ENCODE assay signal across 8 mouse cellular contexts in the genomic region with DNA sequence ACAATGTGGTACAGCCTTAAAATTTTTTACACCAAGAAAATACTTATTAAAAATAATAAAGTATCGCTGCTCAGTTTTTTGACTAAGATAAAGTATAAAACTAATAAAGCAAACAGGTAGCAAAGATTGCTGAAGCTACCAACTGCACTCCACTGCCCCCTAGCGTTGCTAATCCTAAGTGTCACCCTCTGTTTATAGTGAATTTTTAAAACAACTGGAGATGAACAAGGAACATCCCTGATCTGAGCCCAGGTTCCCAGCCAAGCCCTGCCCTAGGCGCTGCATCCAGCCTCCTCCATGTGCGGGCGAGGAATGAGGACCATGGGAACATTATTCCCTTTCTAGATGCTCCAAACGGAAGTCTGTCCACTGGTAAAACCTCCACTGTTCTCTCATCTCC. TPM values are rescaled to one million over a fixed set of nuclear protein-coding genes. Genes with fewer than 3 reads are reported as not detected.
DNase-seq lines count a peak whose midpoint lies in the region; ATAC-seq and TF ChIP-seq lines count a peak whose summit lies in the region.

No protein-coding gene starts in this region.

- no peaks in the 10 kb centered on the region for H3K27me3 ChIP-seq in heart, adult 2 months (ENCODE audit: control insufficient read depth, insufficient read depth, low read length)

- intact Hi-C loops in heart, adult 2 months (cut with DNase I) = loop anchor here (2.0 kb wide), 2 partner anchors 140 to 158 kb away; no protein-coding TSS in a partner anchor

- H3K79me2 ChIP-seq in heart, adult 2 months (replicated peaks; ENCODE audit: control insufficient read depth, insufficient read depth, low read length) = no peaks in the 10 kb centered on the region

- DNase-seq in heart, adult 2 months = peak; percentile 21 to 54
- DNase-seq in heart, adult 11 months = no peak
- DNase-seq in urinary bladder, postnatal 14 days (ENCODE audit: low spot score) = peak; percentile 56
- DNase-seq in urinary bladder, postnatal 4 days (ENCODE audit: low spot score in 2 of 2) = no peak
- DNase-seq in kidney, postnatal 36 days = peak; percentile 39 to 84
- peak; percentile 61 for DNase-seq in thymus, postnatal 14 days

- peaks cover 4% of the 10 kb centered on the region for H3K36me3 ChIP-seq in heart, adult 2 months (ENCODE audit: control insufficient read depth, insufficient read depth, low read length)

- TF ChIP-seq CTCF in heart, adult 2 months (IDR thresholded peaks at IDR 0.05) = peak; percentile 98; the same call in 1 of the 2 replicates
- TF ChIP-seq CTCF in cortical plate, adult 2 months (IDR thresholded peaks at IDR 0.05; ENCODE audit: extremely low read depth, insufficient read depth, low read length) = peak; percentile 56; the same call in 1 of the 2 replicates

- no peak overlapping the region for H3K27ac ChIP-seq in heart, adult 2 months
- H3K27ac ChIP-seq in cortical plate, adult 2 months (ENCODE audit: insufficient read depth, low read length) = no peak overlapping the region

- no peak overlapping the region for H3K4me3 ChIP-seq in heart, adult 2 months
- H3K4me3 ChIP-seq in cortical plate, adult 2 months (ENCODE audit: insufficient read depth, low read length) = no peak overlapping the region

- no peak for TF ChIP-seq POLR2A in heart, adult 2 months (IDR thresholded peaks at IDR 0.05; ENCODE audit: insufficient read depth, low read depth, low read length)
- no peak for TF ChIP-seq POLR2A in cortical plate, adult 2 months (IDR thresholded peaks at IDR 0.05; ENCODE audit: extremely low read depth, insufficient read depth, low read length)

- H3K9ac ChIP-seq in heart, adult 2 months (ENCODE audit: low read depth, low read length) = no peak overlapping the region

- no peak for TF ChIP-seq EP300 in heart, adult 2 months (IDR thresholded peaks at IDR 0.05; ENCODE audit: insufficient read depth, low read depth, low read length)

- WGBS in heart, adult 2 months = 74% methylated on average over 6 of the region's 6 CpGs

- ATAC-seq in megakaryocyte progenitor cell, adult 5-6 weeks (replicated peaks; ENCODE audit: poor library complexity) = peak; percentile 81

- H3K4me1 ChIP-seq in heart, adult 2 months (ENCODE audit: control insufficient read depth, insufficient read depth, low read length) = no peaks in the 10 kb centered on the region; the same call in 1 of the 2 replicates
- no peaks in the 10 kb centered on the region for H3K4me1 ChIP-seq in cortical plate, adult 2 months (ENCODE audit: control insufficient read depth, insufficient read depth, low read length)

RNA-seq across cellular contexts. Expression of a gene that starts 19.2 kb away (rescaled TPM):
- total RNA-seq in heart, adult 2 months (2021) = 10 to 100 TPM; 69.7 to 72.7 TPM
- 27.7 and 62.3 TPM in 2 replicates for polyA plus RNA-seq in heart, adult 2 months (2012; rRNA removed)
- polyA plus RNA-seq in cortical plate, adult 2 months (2012; rRNA removed) = 89.0 and 90.5 TPM in 2 replicates
- total RNA-seq in megakaryocyte progenitor cell, adult 5-6 weeks (2015) = 167 and 198 TPM in 2 replicates
- total RNA-seq in megakaryocyte progenitor cell, adult 5-6 weeks (2017) = 280 and 301 TPM in 2 replicates

RNA-seq across cellular contexts. Expression of a gene that starts 37.9 kb away (rescaled TPM):
- total RNA-seq in heart, adult 2 months (2021) = under 1 TPM; 0.29 to 0.41 TPM
- 0.49 and 0.82 TPM in 2 replicates for polyA plus RNA-seq in heart, adult 2 months (2012; rRNA removed)
- 0.45 and 0.67 TPM in 2 replicates for polyA plus RNA-seq in cortical plate, adult 2 months (2012; rRNA removed)
- 0.05 TPM in 1 of 2 replicates, not detected in the other for total RNA-seq in megakaryocyte progenitor cell, adult 5-6 weeks (2015)
- not detected in 2 replicates for total RNA-seq in megakaryocyte progenitor cell, adult 5-6 weeks (2017)

Comparison
In these comparisons a context has a peak if more than half of its experiments do, and no peak if none do; other contexts are left out.
1. DNase-seq: peak in heart, adult 2 months (2 of 2), urinary bladder, postnatal 14 days (single experiment), kidney, postnatal 36 days (2 of 2) and thymus, postnatal 14 days (single experiment); none in heart, adult 11 months (single experiment) and urinary bladder, postnatal 4 days (0 of 2).